Mouse (Mus musculus) MEL (cell line): ENCODE measurements around the gene Tppp3.

ENCODE experiments used
- CHD1 ChIP-seq: IDR thresholded peaks from 2 replicates; pipeline ENCODE4 v1.6.1; 2012; ENCODE audit warnings: low read depth, mild to moderate bottlenecking, inconsistent platforms, low read length, improper control_type of control experiment
- CTCF ChIP-seq, 3 experiments: IDR thresholded peaks in 2 of 3; conservative IDR thresholded peaks in 1 of 3; 2 replicates each; pipeline ENCODE4 v1.5.1; 2011 to 2012; ENCODE audit warnings: low read length in 3 of 3, low read depth in 2 of 3, mild to moderate bottlenecking in 2 of 3, improper control_type of control experiment in 1 of 3, inconsistent platforms in 1 of 3, mixed read lengths in 1 of 3, moderate library complexity in 1 of 3; ENCODE audit not compliant: control insufficient read depth in 1 of 3, insufficient read depth in 1 of 3, poor library complexity in 1 of 3, severe bottlenecking in 1 of 3
- EP300 ChIP-seq, 2 experiments: IDR thresholded peaks; 2 replicates each; pipeline ENCODE4 v1.6.1; 2011; ENCODE audit warnings: improper control_type of control experiment in 2 of 2, low read length in 2 of 2, low read depth in 1 of 2, mild to moderate bottlenecking in 1 of 2
- GATA1 ChIP-seq: IDR thresholded peaks from 2 replicates; pipeline ENCODE4 v1.6.1; 2011; ENCODE audit warnings: low read depth, low read length, improper control_type of control experiment
- HCFC1 ChIP-seq: IDR thresholded peaks from 2 replicates; pipeline ENCODE4 v1.6.1; 2012; ENCODE audit warnings: low read depth, mild to moderate bottlenecking, inconsistent platforms, low read length, improper control_type of control experiment, moderate library complexity
- POLR2A ChIP-seq, 2 experiments: IDR thresholded peaks; 2 replicates each; pipeline ENCODE4 v1.6.1; 2011 to 2012; ENCODE audit warnings: low read length in 2 of 2, mild to moderate bottlenecking in 2 of 2, control low read depth in 1 of 2, improper control_type of control experiment in 1 of 2, low read depth in 1 of 2, moderate library complexity in 1 of 2; ENCODE audit not compliant: control insufficient read depth in 1 of 2, insufficient read depth in 1 of 2, poor library complexity in 1 of 2
- RAD21 ChIP-seq: IDR thresholded peaks from 2 replicates; pipeline ENCODE4 v1.6.1; 2011; ENCODE audit warnings: mild to moderate bottlenecking, low read depth, low read length, improper control_type of control experiment
- TBP ChIP-seq: IDR thresholded peaks from 2 replicates; pipeline ENCODE4 v1.8.0; 2011; ENCODE audit warnings: low read depth, low read length, improper control_type of control experiment
- ZNF384 ChIP-seq: IDR thresholded peaks from 2 replicates; pipeline ENCODE4 v1.6.1; 2012; ENCODE audit warnings: low read depth, mild to moderate bottlenecking, inconsistent platforms, low read length, improper control_type of control experiment

DNA sequence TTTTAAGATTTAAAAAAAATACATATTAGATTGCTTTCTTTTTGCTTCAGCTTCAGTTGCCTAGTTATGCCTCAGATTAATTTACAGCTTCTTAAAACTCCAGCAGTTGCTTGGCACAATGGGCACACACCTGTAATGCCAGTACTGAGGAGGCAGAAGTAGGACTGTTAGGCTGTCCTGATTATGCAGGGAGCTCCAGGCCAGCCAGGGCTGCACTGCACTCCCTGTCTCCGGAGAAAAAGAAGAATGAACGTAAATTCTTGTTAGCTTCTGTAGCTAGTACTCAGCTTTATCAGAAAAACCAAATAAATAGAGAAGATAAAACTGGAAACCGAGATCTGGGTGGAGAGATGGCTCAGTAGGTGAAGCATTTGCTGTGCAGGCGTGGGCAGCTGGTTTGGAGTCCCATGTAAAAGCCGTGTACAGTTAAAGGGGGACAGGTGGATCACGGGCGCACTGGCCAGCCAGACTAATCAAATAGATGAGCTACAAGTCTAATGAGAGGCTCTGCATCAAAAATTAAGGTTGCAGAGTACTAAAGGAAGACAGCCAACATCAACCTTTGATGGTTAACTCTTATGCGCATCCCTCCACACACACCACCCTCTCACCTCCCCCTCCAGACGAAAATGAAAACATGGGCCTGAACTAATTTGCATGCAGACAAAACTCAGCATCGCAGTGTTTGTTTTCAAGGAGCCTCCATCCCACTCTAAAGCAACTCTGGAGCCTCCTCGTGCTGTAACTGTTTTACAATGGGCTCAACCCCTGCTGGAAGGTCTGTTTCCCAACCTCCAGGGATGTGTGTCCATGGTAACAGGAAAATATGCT, 25.8 kb downstream of the Tppp3 start:
- TF ChIP-seq TBP, result no peak
- no peak for TF ChIP-seq RAD21
- TF ChIP-seq HCFC1, result no peak
- no peak for TF ChIP-seq CHD1
- TF ChIP-seq GATA1, result no peak
- no peak for TF ChIP-seq EP300 (IDR thresholded peaks at IDR 0.05; ENCODE audit: low read depth in 1 of 2, low read length in 2 of 2)
- no peak for TF ChIP-seq CTCF (IDR thresholded peaks at IDR 0.05 in 2 of 3, conservative IDR thresholded peaks at IDR 0.05 in 1 of 3; ENCODE audit: control insufficient read depth in 1 of 3, insufficient read depth in 1 of 3, low read depth in 2 of 3, low read length in 3 of 3, poor library complexity in 1 of 3, severe bottlenecking in 1 of 3)
- no peak for TF ChIP-seq ZNF384
- no peak for TF ChIP-seq POLR2A (IDR thresholded peaks at IDR 0.05; ENCODE audit: control insufficient read depth in 1 of 2, insufficient read depth in 1 of 2, low read depth in 1 of 2, low read length in 2 of 2, poor library complexity in 1 of 2)
